ENCODE assay signal across 18 mouse cellular contexts in the genomic region with DNA sequence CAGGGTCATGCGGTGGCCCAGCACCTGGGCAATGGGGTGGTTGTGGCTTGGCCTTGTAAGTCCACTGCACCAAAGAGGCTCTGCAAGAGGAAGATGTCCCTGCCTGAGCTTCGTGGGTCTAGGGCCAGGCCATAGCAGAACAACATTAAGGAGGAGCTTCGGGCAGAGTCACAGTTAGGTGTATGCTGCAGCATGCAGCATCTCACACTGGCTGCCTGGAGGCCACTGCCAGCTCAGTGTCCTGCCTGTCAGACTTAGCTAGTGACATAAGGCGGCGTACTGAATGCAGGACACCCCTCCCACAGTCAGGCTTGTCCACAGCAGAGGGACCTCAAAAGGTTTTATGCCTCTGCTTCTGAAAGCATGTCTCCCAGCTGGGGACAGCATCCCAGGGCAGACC. TPM values are rescaled to one million over a fixed set of nuclear protein-coding genes. Genes with fewer than 3 reads are reported as not detected.
"Had no signal": no experiment of that assay in that cellular context is flagged by ENCODE, and none has a peak within 500 bp of the region (broad histone marks: within the 10 kb centered on the region; RNA-seq: fewer than 3 reads in every experiment).

No protein-coding gene starts in this region.

- H3K9ac ChIP-seq: liver, embryonic 13.5 days; liver, postnatal 0 days; lung, embryonic 15.5 days; neural tube, embryonic 13.5 days had no signal

- H3K27me3 ChIP-seq: liver, embryonic 13.5 days; lung, embryonic 15.5 days; neural tube, embryonic 13.5 days had no signal

- H3K4me2 ChIP-seq: liver, embryonic 13.5 days; lung, embryonic 15.5 days; neural tube, embryonic 13.5 days had no signal

- DNase-seq: kidney, adult 8-10 months; liver; liver, embryonic 13.5 days; liver, postnatal 0 days; lung, postnatal 14 days; retina, postnatal 1 day; right cerebral cortex, postnatal 4 days; spleen, adult 18-20 months; thymus, adult 18-20 months; thymus, postnatal 14 days had no signal

- H3K9me3 ChIP-seq: liver, embryonic 13.5 days; lung, embryonic 15.5 days; megakaryocyte, embryonic 14.5 days; neural tube, embryonic 13.5 days had no signal

- H3K4me1 ChIP-seq: liver, embryonic 13.5 days; lung, embryonic 15.5 days; megakaryocyte, embryonic 14.5 days; neural tube, embryonic 13.5 days had no signal

- ATAC-seq: liver, postnatal 0 days had no signal

- H3K27ac ChIP-seq: left cerebral cortex, adult 2 months; liver, embryonic 13.5 days; lung, embryonic 15.5 days; macrophage; neural tube, embryonic 13.5 days had no signal

- H3K36me3 ChIP-seq: liver, embryonic 13.5 days; lung, embryonic 15.5 days; neural tube, embryonic 13.5 days had no signal

- H3K4me3 ChIP-seq: left cerebral cortex, adult 2 months; liver, embryonic 13.5 days; lung, embryonic 15.5 days; megakaryocyte, embryonic 14.5 days; myocyte; neural tube, embryonic 13.5 days had no signal

RNA-seq across cellular contexts. Expression of gene Slc22a12, which starts 26.2 kb away (rescaled TPM):
- polyA plus RNA-seq: limb, embryonic 11.5 days; liver, embryonic 13.5 days; liver, postnatal 0 days; macrophage; myocyte; neural tube, embryonic 13.5 days; stomach, embryonic 14.5 days had no signal
